Mouse (Mus musculus) stomach, postnatal 0 days (tissue): ENCODE results near the gene Pf4. TPM values are rescaled to one million over a fixed set of nuclear protein-coding genes. Genes with fewer than 3 reads are reported as not detected.

Experiments used
- ATAC-seq: fragments of 200-750 bp; cut with Nextera tagmentation; 2 replicates; pipeline ENCODE4 v1.8.0; 2017; ENCODE audit not compliant: low FRiP score, low TSS enrichment
- DNase-seq: peaks from one replicate; pipeline ENCODE4 v3.0.0-alpha.2; 2016; ENCODE audit warnings: low spot score
- H3K27ac ChIP-seq: fragments of 300-500 bp; sonication (generic); replicated peaks from 2 replicates; pipeline ENCODE4 v1.5.1; 2014; ENCODE audit warnings: mild to moderate bottlenecking, control low read depth
- H3K27me3 ChIP-seq: fragments of 300-500 bp; sonication (generic); 2 replicates; pipeline ENCODE4 v1.6.1; 2014; ENCODE audit warnings: low read length; ENCODE audit not compliant: control insufficient read depth, insufficient read depth
- H3K36me3 ChIP-seq: fragments of 300-500 bp; sonication (generic); 2 replicates; pipeline ENCODE4 v1.6.1; 2014; ENCODE audit warnings: low read length, mixed read lengths; ENCODE audit not compliant: control insufficient read depth, insufficient read depth
- H3K4me1 ChIP-seq: fragments of 300-500 bp; sonication (generic); replicated peaks from 2 replicates; pipeline ENCODE4 v1.6.1; 2014; ENCODE audit warnings: antibody characterized with exemption; ENCODE audit not compliant: control insufficient read depth, insufficient read depth
- H3K4me2 ChIP-seq: fragments of 300-500 bp; sonication (generic); replicated peaks from 2 replicates; pipeline ENCODE4 v1.6.1; 2014; ENCODE audit warnings: low read depth, mild to moderate bottlenecking, control low read depth, moderate library complexity
- H3K4me3 ChIP-seq: fragments of 300-500 bp; sonication (generic); 2 replicates; pipeline ENCODE4 v1.5.1; 2014; ENCODE audit warnings: low read depth, low read length, control low read depth
- H3K9ac ChIP-seq: fragments of 300-500 bp; sonication (generic); 2 replicates; pipeline ENCODE4 v1.6.1; 2014; ENCODE audit warnings: mild to moderate bottlenecking, low read length, control low read depth, mixed read lengths
- H3K9me3 ChIP-seq: fragments of 300-500 bp; sonication (generic); 2 replicates; pipeline ENCODE4 v1.6.1; 2016; ENCODE audit warnings: low read length; ENCODE audit not compliant: control insufficient read depth
- CTCF ChIP-seq: IDR thresholded peaks from 2 replicates; pipeline ENCODE4 v1.5.1; 2016; ENCODE audit warnings: antibody characterized with exemption, low read depth, mild to moderate bottlenecking, moderate library complexity
- EP300 ChIP-seq: optimal IDR thresholded peaks from 2 replicates; pipeline ENCODE3; 2016; ENCODE audit warnings: antibody characterized with exemption
- WGBS: fragments of 180-500 bp; shearing (Covaris S2); extraction: QIAGEN DNeasy Blood & Tissue Kit; methylation state at CpG from one replicate; pipeline ENCODE4 v1.1.7; 2014; 5-methylcytosine and 5-hydroxymethylcytosine counted together
- polyA plus RNA-seq: library from polyadenylated mRNA; unstranded; fragments of >200 nt; fragmentation: Nextera tagmentation; extraction: Ambion mirVana; gene quantifications from 2 replicates; pipeline ENCODE4 v1.2.1, GENCODE M21; 2015

The Pf4 gene
- polyA plus RNA-seq, 1 experiment from 2014 or later, result 216 TPM

GRCm38 (mm10) chr5:90763912-90764665 is 8.1 kb upstream of the Pf4 start:
- ATAC-seq (no peak), DNase-seq (no peak)
- H3K4me3 ChIP-seq, result no peak overlapping the region
- H3K36me3 ChIP-seq, result no peaks in the 10 kb centered on the region
- H3K27me3 ChIP-seq, result peaks cover 4% of the 10 kb centered on the region; the same call in 1 of the 2 replicates
- H3K27ac ChIP-seq, result no peak overlapping the region
- no peak overlapping the region for H3K4me2 ChIP-seq
- WGBS, result 60% methylated on average over 12 of the region's 12 CpGs
- 0 out of 2 replicates have a peak, but pooled peaks cover 2% of the 10 kb centered on the region for H3K4me1 ChIP-seq
- no peaks in the 10 kb centered on the region for H3K9me3 ChIP-seq
- TF ChIP-seq EP300 (no peak), CTCF (no peak)
- H3K9ac ChIP-seq, result no peak overlapping the region

DNA sequence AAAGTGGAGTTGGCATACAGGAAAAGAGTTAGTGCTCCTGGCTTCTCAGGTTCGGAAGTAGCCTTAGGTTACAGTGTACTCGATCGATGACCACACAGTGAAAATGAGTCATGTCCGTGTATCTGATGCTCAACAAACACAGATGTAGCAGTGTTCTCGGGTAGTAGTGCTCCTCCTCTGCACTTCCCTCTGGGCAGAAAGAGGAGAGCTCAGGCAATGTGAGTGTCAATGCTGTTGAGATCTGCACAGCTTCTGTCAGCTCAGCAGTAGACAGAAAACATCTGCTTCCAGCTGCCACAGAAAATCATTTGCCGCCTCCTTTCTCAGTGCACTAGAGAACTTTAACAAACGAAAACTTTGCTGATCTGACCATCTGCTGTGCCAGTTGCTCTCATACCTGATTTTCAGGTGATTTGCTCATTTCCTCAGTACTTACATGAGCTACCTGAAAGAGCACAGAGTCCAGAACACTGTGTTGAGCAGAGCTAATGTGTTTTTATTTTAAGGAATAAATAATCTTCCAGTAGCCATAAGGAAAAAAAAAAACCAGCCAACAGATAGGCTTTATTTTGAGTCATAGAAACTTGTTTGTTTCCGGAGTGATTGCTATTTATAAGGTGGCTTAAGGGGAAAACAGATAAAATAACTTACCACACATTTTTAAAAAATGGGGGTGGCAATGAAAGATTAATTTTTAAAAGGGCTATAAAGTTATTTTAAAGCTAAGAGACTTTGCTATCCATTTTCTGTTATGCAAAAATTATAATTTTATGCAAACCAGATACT is 6.2 kb upstream of the Pf4 start:
- no peaks in the 10 kb centered on the region for H3K4me1 ChIP-seq
- no peaks in the 10 kb centered on the region for H3K36me3 ChIP-seq
- no peak overlapping the region for H3K27ac ChIP-seq
- H3K27me3 ChIP-seq, result no peaks in the 10 kb centered on the region
- TF ChIP-seq CTCF, result no peak
- H3K9me3 ChIP-seq, result no peaks in the 10 kb centered on the region
- H3K4me2 ChIP-seq, result no peak overlapping the region
- WGBS, result 31% methylated on average over 8 of the region's 8 CpGs
- ATAC-seq, result no peak
- H3K4me3 ChIP-seq, result no peak overlapping the region
- DNase-seq, result no peak
- no peak overlapping the region for H3K9ac ChIP-seq

- DNase-seq (no peak), ATAC-seq (no peak)
- no peaks in the 10 kb centered on the region for H3K27me3 ChIP-seq
- H3K4me2 ChIP-seq, result no peak within 1 kb of the TSS
- H3K4me3 ChIP-seq, result no peak within 1 kb of the TSS
- no peaks in the 10 kb centered on the region for H3K36me3 ChIP-seq
- no peaks in the 10 kb centered on the region for H3K9me3 ChIP-seq
- no peaks in the 10 kb centered on the region for H3K4me1 ChIP-seq
- TF ChIP-seq CTCF, result no peak
- TF ChIP-seq EP300, result no peak
- no peak within 1 kb of the TSS for H3K9ac ChIP-seq
- 40% methylated on average over 3 of the region's 3 CpGs for WGBS
- H3K27ac ChIP-seq, result no peak within 1 kb of the TSS
Observed at GRCm38 (mm10) chr5:90768218-90768617, 4.0 kb upstream of the Pf4 start, which contains the start of gene Ppbp. Gene Ppbp, plus strand, starts transcription at chr5:90768518.

DNA sequence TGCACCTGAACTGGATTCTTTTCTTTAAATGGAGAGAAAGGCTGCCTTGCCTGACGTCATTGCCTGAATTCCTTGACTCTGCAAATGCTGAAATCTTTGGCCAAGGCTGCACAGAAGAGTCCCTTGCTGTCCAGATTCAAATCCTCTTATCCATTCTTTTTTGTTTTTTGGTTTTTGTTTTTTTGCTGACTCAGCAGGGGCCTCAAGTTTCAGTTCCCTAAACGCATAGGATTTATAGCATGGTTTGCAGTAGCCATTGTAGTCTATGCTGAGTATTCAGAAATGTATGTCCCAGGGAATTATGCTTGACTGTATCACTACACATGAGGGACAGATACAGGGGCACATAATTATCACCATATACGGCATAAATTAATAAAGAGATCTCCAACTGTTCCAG is 866 bp upstream of the Pf4 start:
- Histone ChIP-seq H3K36me3 (no peaks in the 10 kb centered on the region), H3K4me1 (no peaks in the 10 kb centered on the region), H3K4me2 (no peak overlapping the region), H3K9ac (no peak overlapping the region), H3K4me3 (no peak overlapping the region), H3K27me3 (no peaks in the 10 kb centered on the region), H3K27ac (no peak overlapping the region), H3K9me3 (no peaks in the 10 kb centered on the region)
- DNase-seq (no peak), ATAC-seq (no peak)
- TF ChIP-seq EP300, result no peak
- no peak for TF ChIP-seq CTCF
- 72% methylated on average over 3 of the region's 3 CpGs for WGBS

- no peak overlapping the region for H3K4me3 ChIP-seq
- WGBS, result 85% methylated on average over 5 of the region's 5 CpGs
- H3K27ac ChIP-seq, result no peak overlapping the region
- no peak for TF ChIP-seq CTCF
- TF ChIP-seq EP300, result no peak
- no peak for ATAC-seq
- no peak overlapping the region for H3K9ac ChIP-seq
- no peaks in the 10 kb centered on the region for H3K36me3 ChIP-seq
- no peak overlapping the region for H3K4me2 ChIP-seq
- DNase-seq, result no peak
- H3K9me3 ChIP-seq, result no peaks in the 10 kb centered on the region
- no peaks in the 10 kb centered on the region for H3K4me1 ChIP-seq
- H3K27me3 ChIP-seq, result no peaks in the 10 kb centered on the region
Observed at GRCm38 (mm10) chr5:90775562-90775961, 3.3 kb downstream of the Pf4 start.

- H3K4me3 ChIP-seq, result no peak overlapping the region
- no peak overlapping the region for H3K27ac ChIP-seq
- DNase-seq, result no peak
- no peak overlapping the region for H3K4me2 ChIP-seq
- ATAC-seq, result no peak
- H3K9ac ChIP-seq, result no peak overlapping the region
- WGBS, result 81% methylated on average over 10 of the region's 10 CpGs
- no peaks in the 10 kb centered on the region for H3K4me1 ChIP-seq
- no peak for TF ChIP-seq EP300
- no peak for TF ChIP-seq CTCF
- no peaks in the 10 kb centered on the region for H3K9me3 ChIP-seq
- no peaks in the 10 kb centered on the region for H3K36me3 ChIP-seq
- H3K27me3 ChIP-seq, result no peaks in the 10 kb centered on the region
Observed at GRCm38 (mm10) chr5:90777621-90778020, 5.4 kb downstream of the Pf4 start.
